Mouse (Mus musculus) ES-Bruce4 (cell line): ENCODE data around the gene Gnat1.

Experiments used
- CTCF ChIP-seq: IDR thresholded peaks from one replicate; pipeline ENCODE4 v1.8.1; 2011; ENCODE audit warnings: low read depth, low read length
- POLR2A ChIP-seq: IDR thresholded peaks from one replicate; pipeline ENCODE4 v1.8.1; 2011; ENCODE audit warnings: low read length; ENCODE audit not compliant: insufficient read depth

DNA sequence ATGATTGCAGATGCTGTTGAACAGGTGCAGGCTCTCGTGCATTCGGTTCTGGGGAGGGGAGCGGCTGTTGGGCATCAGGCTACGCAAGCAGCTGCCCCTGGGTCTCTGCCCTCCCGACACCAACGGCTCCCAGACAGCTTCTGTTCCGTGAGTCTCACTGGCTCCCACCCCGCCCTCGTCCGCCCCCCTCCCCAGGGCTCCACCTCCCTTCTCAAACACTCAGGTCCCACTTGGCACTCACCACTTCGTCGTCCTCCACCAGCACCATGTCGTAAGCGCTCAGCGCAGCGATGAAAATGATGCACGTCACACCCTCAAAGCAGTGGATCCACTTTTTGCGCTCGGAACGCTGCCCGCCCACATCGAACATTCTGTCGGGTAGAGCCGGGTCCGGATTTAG is 3.2 kb downstream of the Gnat1 start:
- TF ChIP-seq CTCF (no peak), POLR2A (no peak)
